Mouse (Mus musculus): ENCODE results near the gene Slco6c1.
A peak's percentile ranks its signal among the peaks of the same experiment; 100 is the strongest.

Slco6c1 gene

GRCm38 (mm10) chr1:97128201-97128600, at the start of gene Slco6c1:
Slco6c1 (minus strand) TSS chr1:97128301.
- no peak for DNase-seq (ENCODE audit: inconsistent ontology term)

- no peak for DNase-seq (ENCODE audit: inconsistent ontology term)
Measured at GRCm38 (mm10) chr1:97038982-97039381, 89.1 kb downstream of the Slco6c1 start.

- DNase-seq (ENCODE audit: inconsistent ontology term), result peak; percentile 40
Measured at GRCm38 (mm10) chr1:97038548-97038947, 89.6 kb downstream of the Slco6c1 start.

- DNase-seq (ENCODE audit: inconsistent ontology term), result no peak
Measured at GRCm38 (mm10) chr1:97037955-97038354, 90.1 kb downstream of the Slco6c1 start.

GRCm38 (mm10) chr1:97021388-97021787, 106.7 kb downstream of the Slco6c1 start:
- DNase-seq (ENCODE audit: inconsistent ontology term), result no peak

- DNase-seq (ENCODE audit: inconsistent ontology term), result no peak
Measured at GRCm38 (mm10) chr1:97019404-97019803, 108.7 kb downstream of the Slco6c1 start.

- DNase-seq (ENCODE audit: inconsistent ontology term), result peak; percentile 34
Measured at GRCm38 (mm10) chr1:97018978-97019377, 109.1 kb downstream of the Slco6c1 start.

Measured in Muller cell, postnatal 12 days (primary cell).